ENCODE assay signal across 8 mouse cellular contexts in genomic region chr12:54862606-54863535, GRCm38 (mm10). TPM values are rescaled to one million over a fixed set of nuclear protein-coding genes. Genes with fewer than 3 reads are reported as not detected.
DNase-seq lines count a peak whose midpoint lies in the region; ATAC-seq and TF ChIP-seq lines count a peak whose summit lies in the region.

Gene Cfl2 (minus strand): TSS chr12:54862877.

- peak within 1 kb of the TSS; percentile 98 for H3K9ac ChIP-seq in embryonic facial prominence, embryonic 14.5 days (ENCODE audit: low read depth, low read length)
- H3K9ac ChIP-seq in limb, embryonic 13.5 days = peak within 1 kb of the TSS; percentile 97
- peak within 1 kb of the TSS; percentile 100 for H3K9ac ChIP-seq in midbrain, embryonic 15.5 days

- no peak for TF ChIP-seq CTCF in bone marrow, adult 2 months (IDR thresholded peaks at IDR 0.05; ENCODE audit: control insufficient read depth, insufficient read depth, low read length)

- peak; percentile 89 for DNase-seq in A20 (ENCODE audit: low read depth, low spot score)
- DNase-seq in embryonic facial prominence, embryonic 14.5 days (ENCODE audit: low spot score) = peak; percentile 89
- DNase-seq in heart, adult 8-10 months (ENCODE audit: low spot score) = peak; percentile 78
- peak; percentile 81 for DNase-seq in kidney, adult 9 months
- DNase-seq in spleen, adult 18-20 months = peak; percentile 66 to 75

- no peak; the same call in 1 of the 2 replicates for TF ChIP-seq POLR2A in bone marrow, adult 2 months (IDR thresholded peaks at IDR 0.05; ENCODE audit: borderline replicate concordance, control insufficient read depth, low read depth, low read length)

- H3K9me3 ChIP-seq in embryonic facial prominence, embryonic 14.5 days (ENCODE audit: control insufficient read depth, low read length) = no peaks in the 10 kb centered on the region
- H3K9me3 ChIP-seq in limb, embryonic 13.5 days = 0 out of 2 replicates have a peak, but pooled peaks cover 3% of the 10 kb centered on the region
- H3K9me3 ChIP-seq in midbrain, embryonic 15.5 days = no peaks in the 10 kb centered on the region

- peak; percentile 94 for ATAC-seq in embryonic facial prominence, embryonic 14.5 days (ENCODE audit: low read depth)
- peak; percentile 90 for ATAC-seq in limb, embryonic 13.5 days (ENCODE audit: low FRiP score, low read depth)
- ATAC-seq in midbrain, embryonic 15.5 days (replicated peaks) = peak; percentile 93

- peak within 1 kb of the TSS; percentile 78 for H3K4me2 ChIP-seq in embryonic facial prominence, embryonic 14.5 days (ENCODE audit: low read depth, low read length)
- peak within 1 kb of the TSS; percentile 71 for H3K4me2 ChIP-seq in limb, embryonic 13.5 days (replicated peaks)
- H3K4me2 ChIP-seq in midbrain, embryonic 15.5 days = peak within 1 kb of the TSS; percentile 66

- peak within 1 kb of the TSS; percentile 93 for H3K27ac ChIP-seq in bone marrow, adult 2 months (ENCODE audit: control insufficient read depth, insufficient read depth, low read depth, low read length, poor library complexity)
- peak within 1 kb of the TSS; percentile 99 for H3K27ac ChIP-seq in embryonic facial prominence, embryonic 14.5 days (replicated peaks; ENCODE audit: low read depth, low read length)
- peak within 1 kb of the TSS; percentile 98 for H3K27ac ChIP-seq in limb, embryonic 13.5 days
- H3K27ac ChIP-seq in midbrain, embryonic 15.5 days = peak within 1 kb of the TSS; percentile 99

- H3K4me3 ChIP-seq in bone marrow, adult 2 months (replicated peaks; ENCODE audit: control insufficient read depth, low read depth, low read length) = peak within 1 kb of the TSS; percentile 93
- H3K4me3 ChIP-seq in embryonic facial prominence, embryonic 14.5 days (ENCODE audit: low read depth, low read length) = peak within 1 kb of the TSS; percentile 98
- H3K4me3 ChIP-seq in limb, embryonic 13.5 days = peak within 1 kb of the TSS; percentile 93
- peak within 1 kb of the TSS; percentile 97 for H3K4me3 ChIP-seq in midbrain, embryonic 15.5 days

- no peaks in the 10 kb centered on the region; the same call in 1 of the 2 replicates for H3K4me1 ChIP-seq in bone marrow, adult 2 months (ENCODE audit: control insufficient read depth, insufficient read depth, low read length)
- H3K4me1 ChIP-seq in embryonic facial prominence, embryonic 14.5 days (ENCODE audit: control insufficient read depth, insufficient read depth, low read length) = peaks cover 15% of the 10 kb centered on the region
- H3K4me1 ChIP-seq in limb, embryonic 13.5 days = peaks cover 19% of the 10 kb centered on the region
- peaks cover 16% of the 10 kb centered on the region for H3K4me1 ChIP-seq in midbrain, embryonic 15.5 days

- peaks cover 25% of the 10 kb centered on the region for H3K36me3 ChIP-seq in embryonic facial prominence, embryonic 14.5 days (ENCODE audit: control insufficient read depth, insufficient read depth, low read length)
- H3K36me3 ChIP-seq in limb, embryonic 13.5 days = peaks cover 13% of the 10 kb centered on the region
- 0 out of 2 replicates have a peak, but pooled peaks cover 3% of the 10 kb centered on the region for H3K36me3 ChIP-seq in midbrain, embryonic 15.5 days (replicated peaks)

- H3K27me3 ChIP-seq in embryonic facial prominence, embryonic 14.5 days (replicated peaks; ENCODE audit: control insufficient read depth, insufficient read depth, low read length) = no peaks in the 10 kb centered on the region
- no peaks in the 10 kb centered on the region for H3K27me3 ChIP-seq in limb, embryonic 13.5 days
- no peaks in the 10 kb centered on the region for H3K27me3 ChIP-seq in midbrain, embryonic 15.5 days (replicated peaks)

- WGBS in bone marrow, adult 2 months = under 1% methylated on average over 77 of the region's 82 CpGs
- WGBS in embryonic facial prominence, embryonic 14.5 days = under 1% methylated on average over 24 of the region's 82 CpGs
- 1% methylated on average over 49 of the region's 82 CpGs for WGBS in limb, embryonic 13.5 days
- WGBS in midbrain, embryonic 15.5 days = 1% methylated on average over 68 of the region's 82 CpGs

RNA-seq across cellular contexts. Expression of gene Cfl2, which starts in this region (rescaled TPM):
- 16.2 and 16.6 TPM in 2 replicates for polyA plus RNA-seq in bone marrow, adult 2 months (2011; ENCODE audit: insufficient read depth, insufficient read length, low replicate concordance, missing spikeins)
- 314 and 361 TPM in 2 replicates for polyA plus RNA-seq in embryonic facial prominence, embryonic 14.5 days (2014; fragmentation: Nextera tagmentation; extraction: Ambion mirVana)
- 100 to 1,000 TPM; 390 to 423 (median 413) TPM for total RNA-seq in heart, adult 8-10 months (2022)
- 184 and 187 TPM in 2 replicates for polyA plus RNA-seq in limb, embryonic 13.5 days (2015; fragmentation: Nextera tagmentation; extraction: Ambion mirVana)
- 271 and 276 TPM in 2 replicates for polyA plus RNA-seq in midbrain, embryonic 15.5 days (2015; fragmentation: Nextera tagmentation; extraction: Ambion mirVana)

Comparison
In these comparisons a context has a peak if more than half of its experiments do, and no peak if none do; other contexts are left out.
1. Peak in every context shown above with its lines: DNase-seq, ATAC-seq, H3K4me3 ChIP-seq and H3K27ac ChIP-seq.
2. RNA of gene Cfl2 (polyA plus RNA-seq): 314 to 361 TPM in embryonic facial prominence, embryonic 14.5 days, 271 to 276 TPM in midbrain, embryonic 15.5 days and 184 to 187 TPM in limb, embryonic 13.5 days; 16.2 to 16.6 TPM in bone marrow, adult 2 months; every median in the first group is over 10 times any median in the second.